Mouse (Mus musculus) limb, embryonic 11.5 days (tissue): ENCODE results near the gene Rsph6a. TPM values are rescaled to one million over a fixed set of nuclear protein-coding genes. Genes with fewer than 3 reads are reported as not detected.

Experiments
- ATAC-seq: fragments of 200-750 bp; cut with Nextera tagmentation; 2 replicates; pipeline ENCODE4 v1.8.0; 2017; ENCODE audit warnings: low read depth; ENCODE audit not compliant: insufficient number of reproducible peaks, low FRiP score, low TSS enrichment
- DNase-seq: peaks from one replicate; pipeline ENCODE4 v3.0.0-alpha.2; 2015; ENCODE audit warnings: low spot score
- H3K27ac ChIP-seq: fragments of 300-500 bp; sonication (generic); replicated peaks from 2 replicates; pipeline ENCODE4 v1.5.1; 2014; ENCODE audit warnings: low read depth, mild to moderate bottlenecking, low read length
- H3K27me3 ChIP-seq: fragments of 300-500 bp; sonication (generic); 2 replicates; pipeline ENCODE4 v1.6.1; 2014; ENCODE audit warnings: mild to moderate bottlenecking, low read length, mixed read lengths; ENCODE audit not compliant: control insufficient read depth, insufficient read depth
- H3K36me3 ChIP-seq: fragments of 300-500 bp; sonication (generic); 2 replicates; pipeline ENCODE4 v1.6.1; 2014; ENCODE audit warnings: mild to moderate bottlenecking, low read length, moderate library complexity, mixed read lengths; ENCODE audit not compliant: control insufficient read depth, insufficient read depth
- H3K4me1 ChIP-seq: fragments of 300-500 bp; sonication (generic); 2 replicates; pipeline ENCODE4 v1.6.1; 2014; ENCODE audit warnings: low read length, mixed read lengths; ENCODE audit not compliant: control insufficient read depth, insufficient read depth
- H3K4me2 ChIP-seq: fragments of 300-500 bp; sonication (generic); 2 replicates; pipeline ENCODE4 v1.6.1; 2014; ENCODE audit warnings: low read depth, mild to moderate bottlenecking, moderate library complexity; ENCODE audit not compliant: severe bottlenecking
- H3K4me3 ChIP-seq: fragments of 300-500 bp; sonication (generic); 2 replicates; pipeline ENCODE4 v1.5.1; 2014; ENCODE audit warnings: low read depth, low read length
- H3K9ac ChIP-seq: fragments of 300-500 bp; sonication (generic); 2 replicates; pipeline ENCODE4 v1.6.1; 2014; ENCODE audit warnings: mild to moderate bottlenecking, low read length
- H3K9me3 ChIP-seq: fragments of 300-500 bp; sonication (generic); 2 replicates; pipeline ENCODE4 v1.6.1; 2016; ENCODE audit warnings: low read length; ENCODE audit not compliant: control insufficient read depth
- WGBS: fragments of 180-500 bp; shearing (Covaris S2); extraction: QIAGEN DNeasy Blood & Tissue Kit; methylation state at CpG from one replicate; pipeline ENCODE4 v1.1.7; 2014; 5-methylcytosine and 5-hydroxymethylcytosine counted together
- polyA plus RNA-seq: library from polyadenylated mRNA; unstranded; fragments of >200 nt; fragmentation: Nextera tagmentation; extraction: Ambion mirVana; gene quantifications from 2 replicates; pipeline ENCODE4 v1.2.1, GENCODE M21; 2014

Gene Rsph6a
- polyA plus RNA-seq, 1 experiment from 2014 or later, result not detected

GRCm38 (mm10) chr7:19093537-19094385 lies 39.3 kb downstream of the Rsph6a start:
- 0 out of 2 replicates have a peak, but pooled peaks cover 3% of the 10 kb centered on the region for H3K36me3 ChIP-seq
- H3K27me3 ChIP-seq, result no peaks in the 10 kb centered on the region
- ATAC-seq (peak; percentile 83), DNase-seq (peak; percentile 99)
- H3K4me2 ChIP-seq, result peak overlapping the region; percentile 96
- H3K9me3 ChIP-seq, result no peaks in the 10 kb centered on the region; the same call in 1 of the 2 replicates
- WGBS, result under 1% methylated on average over 42 of the region's 45 CpGs
- peaks cover 18% of the 10 kb centered on the region for H3K4me1 ChIP-seq
- peak overlapping the region; percentile 92 for H3K9ac ChIP-seq
- peak overlapping the region; percentile 97 for H3K27ac ChIP-seq
- peak overlapping the region; percentile 82 for H3K4me3 ChIP-seq

- no peaks in the 10 kb centered on the region; the same call in 1 of the 2 replicates for H3K9me3 ChIP-seq
- H3K4me1 ChIP-seq, result peaks cover 18% of the 10 kb centered on the region
- ATAC-seq (no peak), DNase-seq (peak; percentile 73)
- no peaks in the 10 kb centered on the region for H3K27me3 ChIP-seq
- peak within 1 kb of the TSS; percentile 97 for H3K27ac ChIP-seq
- 0 out of 2 replicates have a peak, but pooled peaks cover 3% of the 10 kb centered on the region for H3K36me3 ChIP-seq
- WGBS, result 2% methylated on average over 8 of the region's 36 CpGs
- peak within 1 kb of the TSS; percentile 82 for H3K4me3 ChIP-seq
- peak within 1 kb of the TSS; percentile 96 for H3K4me2 ChIP-seq
- peak within 1 kb of the TSS; percentile 92 for H3K9ac ChIP-seq
Measured at GRCm38 (mm10) chr7:19094471-19094825, 40.0 kb downstream of the Rsph6a start, which contains the start of gene Six5. TSS of gene Six5 (plus strand) at chr7:19094594.

GRCm38 (mm10) chr7:19094826-19095750 lies 40.6 kb downstream of the Rsph6a start:
- Histone ChIP-seq H3K9ac (peak overlapping the region; percentile 92), H3K4me2 (peak overlapping the region; percentile 96), H3K36me3 (0 out of 2 replicates have a peak, but pooled peaks cover 3% of the 10 kb centered on the region), H3K4me1 (peaks cover 18% of the 10 kb centered on the region), H3K27me3 (no peaks in the 10 kb centered on the region), H3K4me3 (peak overlapping the region; percentile 82), H3K9me3 (no peaks in the 10 kb centered on the region; the same call in 1 of the 2 replicates), H3K27ac (peak overlapping the region; percentile 97)
- ATAC-seq, result no peak
- under 1% methylated on average over 77 of the region's 87 CpGs for WGBS
- peak; percentile 71 for DNase-seq

- no peaks in the 10 kb centered on the region; the same call in 1 of the 2 replicates for H3K9me3 ChIP-seq
- H3K4me3 ChIP-seq, result peak overlapping the region; percentile 82
- ATAC-seq (peak; percentile 10), DNase-seq (peak; percentile 87)
- 0 out of 2 replicates have a peak, but pooled peaks cover under 1% of the 10 kb centered on the region for H3K36me3 ChIP-seq
- no peaks in the 10 kb centered on the region for H3K27me3 ChIP-seq
- peaks cover 18% of the 10 kb centered on the region for H3K4me1 ChIP-seq
- under 1% methylated on average over 19 of the region's 19 CpGs for WGBS
- H3K4me2 ChIP-seq, result peak overlapping the region; percentile 96
- peak overlapping the region; percentile 60 for H3K9ac ChIP-seq
- H3K27ac ChIP-seq, result 0 out of 2 replicates have a peak overlapping the region, but pooled peaks have one; percentile 36
Measured at GRCm38 (mm10) chr7:19095751-19096110, 41.2 kb downstream of the Rsph6a start.

GRCm38 (mm10) chr7:19096421-19096976 lies 42.0 kb downstream of the Rsph6a start:
- no peak for DNase-seq
- 57% methylated on average over 5 of the region's 5 CpGs for WGBS
- Histone ChIP-seq H3K4me1 (peaks cover 18% of the 10 kb centered on the region), H3K9me3 (no peaks in the 10 kb centered on the region; the same call in 1 of the 2 replicates), H3K27me3 (no peaks in the 10 kb centered on the region), H3K4me2 (peak overlapping the region; percentile 96), H3K27ac (no peak overlapping the region; the same call in 1 of the 2 replicates), H3K36me3 (no peaks in the 10 kb centered on the region), H3K4me3 (peak overlapping the region; percentile 82), H3K9ac (peak overlapping the region; percentile 60)
- ATAC-seq, result no peak

GRCm38 (mm10) chr7:19097217-19097616 lies 42.7 kb downstream of the Rsph6a start:
- Histone ChIP-seq H3K9me3 (no peaks in the 10 kb centered on the region; the same call in 1 of the 2 replicates), H3K4me2 (no peak overlapping the region), H3K27me3 (no peaks in the 10 kb centered on the region), H3K4me1 (peaks cover 15% of the 10 kb centered on the region), H3K9ac (no peak overlapping the region), H3K36me3 (no peaks in the 10 kb centered on the region), H3K27ac (no peak overlapping the region), H3K4me3 (no peak overlapping the region)
- DNase-seq, result no peak
- no peak for ATAC-seq
- WGBS, result 62% methylated on average over 2 of the region's 2 CpGs

GRCm38 (mm10) chr7:19097863-19098262 lies 43.4 kb downstream of the Rsph6a start:
- Histone ChIP-seq H3K4me3 (no peak overlapping the region), H3K9ac (no peak overlapping the region), H3K36me3 (no peaks in the 10 kb centered on the region), H3K27ac (no peak overlapping the region), H3K4me2 (no peak overlapping the region), H3K27me3 (no peaks in the 10 kb centered on the region), H3K9me3 (no peaks in the 10 kb centered on the region; the same call in 1 of the 2 replicates), H3K4me1 (peaks cover 15% of the 10 kb centered on the region)
- no peak for ATAC-seq
- DNase-seq, result no peak

- 64% methylated on average over 7 of the region's 7 CpGs for WGBS
- Histone ChIP-seq H3K9ac (no peak overlapping the region), H3K9me3 (no peaks in the 10 kb centered on the region; the same call in 1 of the 2 replicates), H3K4me1 (peaks cover 12% of the 10 kb centered on the region), H3K36me3 (no peaks in the 10 kb centered on the region), H3K27me3 (no peaks in the 10 kb centered on the region), H3K27ac (no peak overlapping the region), H3K4me3 (no peak overlapping the region), H3K4me2 (no peak overlapping the region)
- no peak for DNase-seq
- no peak for ATAC-seq
Measured at GRCm38 (mm10) chr7:19098811-19099210, 44.3 kb downstream of the Rsph6a start.
